In the genomic region with DNA sequence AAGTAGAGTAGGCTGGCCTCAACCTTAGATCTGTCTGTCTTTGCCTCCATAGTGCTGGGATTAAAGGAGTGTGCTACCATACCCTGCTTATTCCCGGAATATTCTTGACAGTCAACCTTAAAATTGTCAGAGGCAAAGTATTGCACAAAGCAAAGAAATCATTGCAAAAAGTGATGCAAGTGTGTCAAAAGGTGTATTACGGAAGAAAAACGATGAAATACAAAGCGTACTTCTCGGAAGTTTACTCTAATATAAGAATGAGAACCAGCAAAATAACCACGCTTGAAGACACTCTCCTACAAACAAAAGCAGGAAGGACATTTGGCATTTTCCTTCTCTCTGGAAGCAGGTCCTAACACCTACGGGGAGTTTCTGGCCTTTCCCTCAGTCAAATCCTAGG, we compare ENCODE assay signal across 25 mouse cellular contexts.
"Had no signal": no experiment of that assay in that cellular context is flagged by ENCODE, and none has a peak within 500 bp of the region (broad histone marks: within the 10 kb centered on the region; RNA-seq: fewer than 3 reads in every experiment).

No protein-coding gene starts in this region.

- H3K36me3 ChIP-seq: heart, embryonic 13.5 days; heart, embryonic 15.5 days; hindbrain, embryonic 13.5 days; hindbrain, embryonic 15.5 days; kidney, embryonic 15.5 days; limb, embryonic 13.5 days; limb, embryonic 15.5 days had no signal

- ATAC-seq: hindbrain, postnatal 0 days; intestine, embryonic 16.5 days had no signal

- H3K4me1 ChIP-seq: heart, embryonic 15.5 days; hindbrain, embryonic 13.5 days; hindbrain, embryonic 15.5 days; kidney, embryonic 15.5 days; limb, embryonic 13.5 days; limb, embryonic 15.5 days had no signal

- H3K9ac ChIP-seq: heart, embryonic 13.5 days; heart, embryonic 15.5 days; hindbrain, embryonic 13.5 days; hindbrain, embryonic 15.5 days; kidney, embryonic 15.5 days; limb, embryonic 13.5 days; limb, embryonic 15.5 days had no signal

- H3K27me3 ChIP-seq: heart, embryonic 13.5 days; heart, embryonic 15.5 days; hindbrain, embryonic 13.5 days; hindbrain, embryonic 15.5 days; kidney, embryonic 15.5 days; limb, embryonic 13.5 days; limb, embryonic 15.5 days had no signal

- H3K4me2 ChIP-seq: heart, embryonic 11.5 days; heart, embryonic 13.5 days; heart, embryonic 15.5 days; hindbrain, embryonic 13.5 days; hindbrain, embryonic 15.5 days; kidney, embryonic 15.5 days; limb, embryonic 13.5 days; limb, embryonic 15.5 days had no signal

- H3K27ac ChIP-seq: heart, adult 2 months; heart, embryonic 13.5 days; heart, embryonic 15.5 days; hindbrain, embryonic 13.5 days; hindbrain, embryonic 15.5 days; hindbrain, postnatal 0 days; kidney, embryonic 15.5 days; kidney, postnatal 0 days; limb, embryonic 13.5 days; limb, embryonic 15.5 days had no signal

- H3K4me3 ChIP-seq: heart, adult 2 months; heart, embryonic 13.5 days; heart, embryonic 15.5 days; hindbrain, embryonic 13.5 days; hindbrain, embryonic 15.5 days; kidney, embryonic 15.5 days; limb, embryonic 13.5 days; limb, embryonic 15.5 days had no signal

- H3K9me3 ChIP-seq: heart, embryonic 13.5 days; heart, embryonic 15.5 days; hindbrain, embryonic 13.5 days; hindbrain, embryonic 15.5 days; kidney, embryonic 15.5 days; limb, embryonic 13.5 days; limb, embryonic 15.5 days had no signal

- DNase-seq: gastrocnemius, postnatal 14 days; gastrocnemius, postnatal 36 days; heart, adult 11 months; heart, adult 2 months; heart, postnatal 14 days; heart, postnatal 36 days; kidney, adult 11 months; kidney, adult 2 months; kidney, adult 9 months; kidney, postnatal 14 days; kidney, postnatal 36 days; layer of hippocampus, adult 9-11 months; layer of hippocampus, postnatal 36 days; left cerebral cortex, postnatal 4 days had no signal
